Mouse (Mus musculus) ZHBTc4 (cell line): ENCODE results near the gene Ulk4.
"Not testable (repeated sequence)": the region's sequence is repeated elsewhere in the genome, so short reads cannot be mapped to it uniquely, and the experiment has no call there.

ENCODE experiments used
- DNase-seq: peaks from one replicate; pipeline ENCODE4 v3.0.0-alpha.2; 2011; ENCODE audit warnings: low read depth, low spot score

Ulk4 gene

DNA sequence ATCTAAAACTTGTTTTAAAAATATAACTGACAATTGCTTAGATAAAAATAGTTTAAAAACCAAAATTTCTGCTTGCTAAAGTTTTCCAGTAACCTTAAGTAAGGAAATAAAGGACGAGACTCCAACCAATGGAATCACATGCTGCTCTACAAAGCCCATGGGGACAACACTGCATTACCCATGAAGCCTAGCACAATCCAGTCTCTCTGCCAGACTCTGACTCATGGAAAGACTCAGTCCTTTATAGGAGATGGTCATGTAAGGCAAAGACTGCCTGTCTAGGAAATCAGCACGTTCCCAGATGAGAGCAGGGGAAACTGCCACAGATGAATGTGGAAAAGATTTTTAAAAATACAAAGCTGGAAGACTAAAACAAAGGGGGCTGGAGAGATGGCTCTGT is 23.0 kb downstream of the Ulk4 start:
- no peak for DNase-seq

DNA sequence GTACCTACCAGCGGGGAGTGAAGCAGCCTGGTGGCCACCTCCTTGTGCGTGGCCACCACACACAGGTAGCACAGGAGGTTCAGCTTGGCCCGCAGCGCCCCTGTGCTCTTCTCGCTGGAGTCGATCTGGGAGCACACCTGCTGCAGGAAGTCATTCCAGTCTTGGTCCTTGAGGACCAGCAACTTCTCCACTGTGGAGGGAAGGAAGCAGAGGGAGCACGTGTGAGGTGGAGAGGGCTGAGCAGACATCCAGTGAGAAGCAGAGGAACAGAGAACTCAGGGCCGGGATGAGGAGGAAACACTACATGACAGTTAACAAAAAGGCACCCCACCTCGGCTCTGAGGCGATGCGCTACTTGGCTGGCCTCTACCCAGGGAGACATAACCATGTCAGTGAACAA is 26.1 kb downstream of the Ulk4 start:
- no peak for DNase-seq

DNA sequence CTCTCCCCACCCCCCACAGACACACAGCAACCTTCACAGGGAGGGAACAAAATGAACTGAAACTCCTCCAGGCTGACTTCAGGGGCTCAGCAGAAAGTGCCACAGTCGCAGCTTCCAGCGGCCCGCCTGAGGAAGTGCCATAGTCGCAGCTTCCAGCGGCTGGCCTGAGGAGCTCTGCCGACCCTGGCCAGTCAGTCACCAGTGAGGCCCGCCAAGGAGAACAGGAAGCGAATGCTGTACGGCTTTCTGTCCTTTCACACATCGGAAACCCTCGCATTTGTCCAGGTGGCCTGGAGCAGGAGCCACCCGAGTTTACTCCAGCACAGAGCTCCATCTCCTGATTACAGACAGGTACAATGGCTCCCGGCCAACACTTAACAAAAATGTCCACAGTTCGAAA is 27.2 kb downstream of the Ulk4 start:
- no peak for DNase-seq

DNA sequence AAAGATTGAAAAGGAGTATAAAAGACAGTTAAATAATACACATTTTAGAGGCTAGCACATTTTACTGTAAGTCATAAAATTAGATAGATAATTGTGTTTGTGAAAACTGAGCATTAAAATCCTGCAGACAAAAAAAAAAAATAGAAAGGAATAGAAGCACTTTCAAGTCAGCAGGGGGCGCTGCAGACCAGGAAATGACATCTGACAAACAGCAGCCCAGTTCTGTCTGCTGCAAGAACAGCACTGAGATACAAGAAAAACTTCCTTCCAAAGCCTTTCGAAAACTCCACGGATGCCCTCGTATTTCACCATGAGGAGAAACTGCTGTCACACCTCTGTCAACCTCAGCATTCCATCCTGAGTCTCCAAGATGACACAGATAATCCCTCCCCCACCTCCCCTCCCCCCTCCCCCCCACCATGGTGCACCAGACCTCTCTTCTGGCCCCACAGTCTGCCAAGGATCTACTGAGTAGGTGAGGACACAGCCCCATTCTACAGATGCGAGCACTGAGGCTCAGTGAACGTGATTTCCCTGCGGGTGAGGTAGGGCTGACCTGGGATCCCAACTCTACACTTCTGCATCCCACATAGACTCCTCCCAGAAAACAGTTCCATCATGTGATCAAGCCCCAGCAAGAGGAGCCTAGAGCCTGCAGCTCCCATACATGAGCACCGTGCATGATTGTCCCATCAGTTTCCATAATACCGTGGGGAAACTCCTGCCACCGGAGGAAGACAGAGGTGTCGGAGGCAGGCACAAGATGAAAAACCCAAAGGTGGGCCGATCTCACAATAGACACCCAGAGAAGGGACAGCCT is 28.8 kb downstream of the Ulk4 start:
- peak; percentile 85 for DNase-seq

DNA sequence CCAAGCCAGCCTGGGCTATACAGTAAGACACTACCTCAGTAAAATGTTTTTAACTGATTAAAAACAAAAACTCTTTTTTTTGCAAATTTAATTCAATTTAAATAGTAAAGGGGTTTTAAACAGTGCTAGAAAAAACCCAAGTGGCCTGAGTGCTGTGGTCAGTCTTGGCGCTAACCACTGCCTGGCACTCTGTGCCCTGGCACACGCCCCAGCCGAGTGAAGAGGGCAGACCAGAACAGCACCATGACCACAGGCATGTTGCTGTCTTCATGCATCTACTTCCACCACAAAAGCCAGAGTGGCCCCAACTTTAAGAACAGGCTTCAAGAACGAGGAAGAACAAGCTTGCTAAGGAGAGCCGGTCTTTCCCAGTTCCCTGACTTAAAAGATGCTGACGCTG is 29.9 kb downstream of the Ulk4 start:
- DNase-seq, result no peak

DNA sequence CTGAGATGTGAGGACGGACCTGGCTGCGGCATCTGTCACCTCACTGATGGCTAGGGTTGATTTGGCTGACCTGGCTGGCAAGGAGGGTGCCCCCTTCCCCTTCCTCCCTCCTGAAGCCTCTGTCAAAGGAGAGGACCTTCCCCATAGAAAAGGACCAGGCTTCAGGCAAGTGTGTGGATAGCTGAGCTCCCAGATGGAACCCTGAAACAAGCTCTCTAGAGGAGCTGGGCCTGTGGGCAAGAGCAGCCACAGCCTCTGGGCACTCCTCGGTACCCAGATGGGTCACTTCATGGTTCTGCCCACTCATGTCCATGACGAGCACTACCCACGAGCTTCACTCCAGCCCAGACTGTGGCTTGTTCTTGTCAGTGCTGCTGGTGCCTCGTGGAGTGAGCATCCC is 34.7 kb downstream of the Ulk4 start:
- no peak for DNase-seq

DNA sequence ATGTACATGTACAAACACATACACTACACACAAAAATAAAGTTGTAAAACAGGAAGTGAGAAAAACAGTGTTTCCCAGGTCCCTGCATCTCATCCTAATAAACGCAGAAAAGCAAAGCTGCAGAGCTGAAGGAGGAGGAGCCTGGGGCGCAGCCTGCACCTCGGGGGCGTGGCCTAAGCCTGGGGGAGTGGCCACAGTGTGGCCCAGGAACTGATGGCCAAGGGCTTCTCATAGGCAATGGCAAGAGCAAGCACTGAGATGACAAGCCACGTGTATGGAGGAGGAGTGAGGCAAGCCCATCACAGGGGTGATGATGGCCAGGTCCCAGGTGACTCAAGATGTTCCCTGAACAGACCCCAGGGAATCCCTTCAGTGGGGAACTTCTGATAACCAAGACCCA is 35.2 kb downstream of the Ulk4 start:
- peak; percentile 62 for DNase-seq

DNA sequence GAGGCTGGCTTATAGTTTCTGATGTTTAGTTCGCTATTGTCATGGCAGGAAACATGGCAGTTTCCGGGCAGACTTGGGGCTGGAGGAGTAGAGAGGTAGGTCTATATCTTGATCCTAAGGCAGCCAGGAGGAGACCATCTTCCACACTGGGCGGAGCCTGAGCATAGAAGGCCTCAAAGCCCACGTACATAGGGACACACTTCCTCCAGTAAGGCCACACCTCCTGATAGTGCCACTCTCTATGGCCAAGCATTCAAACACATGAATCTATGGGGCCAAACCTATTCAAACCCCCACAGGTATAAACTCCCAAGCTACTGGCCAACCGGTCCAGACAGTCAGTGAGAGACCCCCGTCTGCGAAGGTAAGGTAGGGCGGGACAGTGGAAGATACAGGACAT is 35.6 kb downstream of the Ulk4 start:
- DNase-seq, result no peak

DNA sequence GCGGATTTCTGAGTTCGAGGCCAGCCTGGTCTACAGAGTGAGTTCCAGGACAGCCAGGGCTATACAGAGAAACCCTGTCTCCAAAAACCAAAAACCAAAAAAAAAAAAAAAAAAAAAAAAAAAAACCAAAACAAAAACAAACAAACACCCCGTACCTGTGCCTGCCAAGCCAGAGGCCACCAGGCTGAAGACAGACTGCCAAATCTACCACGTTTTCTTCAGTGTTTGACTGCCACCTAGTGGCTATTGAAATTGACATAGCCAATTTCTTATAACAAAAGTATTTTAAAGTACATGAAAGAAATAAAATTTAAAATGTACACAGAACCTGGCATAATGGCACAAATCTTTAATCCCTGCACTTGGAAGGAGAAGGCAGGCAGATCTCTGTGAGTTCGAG is 36.8 kb downstream of the Ulk4 start:
- peak; percentile 75 for DNase-seq

DNA sequence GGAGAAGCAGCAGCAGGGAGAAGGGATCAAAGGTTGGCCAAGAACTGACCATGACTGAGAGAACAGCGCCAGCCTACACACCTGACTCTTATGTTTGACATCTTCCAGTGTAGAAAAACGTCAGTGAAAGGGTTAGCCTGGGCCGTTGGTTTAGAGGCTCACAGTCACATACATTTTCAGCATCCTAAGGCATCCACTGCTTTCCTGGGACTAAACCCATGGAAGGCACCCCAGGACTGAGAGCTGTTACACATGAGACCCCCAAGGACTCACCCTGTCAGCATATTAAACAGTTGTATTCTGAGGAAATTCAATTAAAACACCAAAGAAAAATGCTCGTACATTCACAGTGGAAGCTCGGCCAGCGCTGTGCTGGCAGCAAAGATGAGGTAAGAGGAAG is 37.4 kb downstream of the Ulk4 start:
- no peak for DNase-seq

DNA sequence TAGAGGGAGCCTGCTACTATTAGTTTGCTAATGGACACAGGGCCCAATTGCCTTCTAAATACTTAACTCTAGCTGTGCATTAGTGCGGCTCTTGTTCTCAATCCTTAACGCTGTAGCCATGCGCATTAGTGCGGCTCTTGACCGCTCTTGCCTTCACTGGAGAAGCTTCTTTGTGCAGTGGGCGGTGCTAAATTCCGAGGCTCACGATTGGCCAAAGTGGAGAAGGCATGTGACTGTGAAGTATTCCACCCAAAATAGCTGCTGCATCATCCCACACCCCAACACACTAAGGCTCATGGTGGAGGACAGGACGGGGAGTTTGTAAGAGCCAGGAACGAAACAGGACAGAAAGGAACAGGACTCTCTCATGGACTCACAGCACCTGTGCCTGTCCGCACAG is 58.4 kb downstream of the Ulk4 start:
- DNase-seq, result peak; percentile 73

DNA sequence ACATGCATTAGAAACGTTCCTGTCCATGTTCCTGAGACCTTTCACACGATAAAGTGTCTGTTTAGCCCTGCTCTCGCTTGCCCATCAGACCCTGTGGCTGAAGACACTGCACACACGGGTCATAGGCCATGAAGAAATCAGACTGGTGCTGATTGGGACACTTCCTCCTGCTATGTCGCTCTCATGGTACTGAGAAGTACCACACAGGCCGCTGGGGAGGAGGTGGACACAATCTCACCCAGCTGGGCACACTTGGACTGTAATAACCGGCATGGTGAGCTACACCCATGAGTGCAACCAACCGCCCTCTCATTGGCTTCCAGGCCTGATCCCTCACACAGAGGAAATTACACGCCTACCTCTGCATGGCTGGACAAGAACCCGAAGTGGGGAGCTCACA is 58.8 kb downstream of the Ulk4 start:
- no peak for DNase-seq

DNA sequence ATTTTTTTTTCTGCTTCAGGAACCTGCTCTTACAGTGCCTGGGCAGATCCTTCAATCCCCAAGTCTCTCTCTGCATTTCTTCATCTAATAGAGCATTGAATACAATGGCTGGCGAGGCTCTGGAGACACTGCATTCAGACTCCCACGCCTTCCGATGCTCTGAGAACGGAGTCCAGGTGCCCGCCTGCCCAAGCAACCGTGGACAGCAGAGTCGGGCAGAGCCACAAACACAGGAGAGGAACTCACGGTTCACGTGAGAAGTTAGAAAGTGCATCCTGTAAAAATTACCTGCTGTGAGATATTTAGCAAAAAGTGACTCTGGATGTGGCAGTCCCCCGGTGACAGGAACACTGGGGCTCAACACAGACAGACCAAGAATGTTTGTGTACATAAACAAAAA is 59.3 kb downstream of the Ulk4 start:
- DNase-seq, result no peak

DNA sequence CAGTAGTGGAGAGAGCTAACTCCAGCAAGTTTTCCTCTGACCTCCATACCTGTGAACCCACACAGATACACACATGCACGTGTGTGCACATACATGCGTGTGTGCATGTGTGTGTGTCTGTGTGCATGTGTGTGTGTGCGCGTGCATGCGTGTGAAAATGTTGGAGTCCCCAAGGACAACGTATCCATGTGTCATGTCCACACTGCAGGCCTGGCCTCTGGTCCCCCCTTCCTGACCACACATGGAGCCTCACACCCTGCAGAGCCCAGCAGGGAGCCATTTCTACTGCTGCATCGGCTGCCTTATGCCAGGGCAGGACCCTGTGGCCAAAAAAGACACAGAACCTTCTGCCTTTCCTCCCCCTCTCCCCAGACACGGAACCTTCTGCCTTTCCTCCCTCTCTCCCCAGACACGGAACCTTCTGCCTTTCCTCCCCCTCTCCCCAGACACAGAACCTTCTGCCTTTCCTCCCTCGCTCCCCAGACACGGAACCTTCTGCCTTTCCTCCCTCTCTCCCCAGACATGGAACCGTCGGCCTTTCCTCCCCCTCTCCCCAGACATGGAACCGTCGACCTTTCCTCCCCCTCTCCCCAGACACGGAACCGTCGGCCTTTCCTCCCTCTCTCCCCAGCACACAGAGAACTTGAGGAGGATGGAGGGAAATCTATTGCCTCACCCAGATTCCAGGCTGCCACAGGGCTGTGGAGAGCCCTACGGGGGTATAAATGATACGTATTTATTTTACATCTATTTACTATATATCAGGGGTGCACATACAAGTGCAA is 60.3 kb downstream of the Ulk4 start:
- DNase-seq, result no peak

DNA sequence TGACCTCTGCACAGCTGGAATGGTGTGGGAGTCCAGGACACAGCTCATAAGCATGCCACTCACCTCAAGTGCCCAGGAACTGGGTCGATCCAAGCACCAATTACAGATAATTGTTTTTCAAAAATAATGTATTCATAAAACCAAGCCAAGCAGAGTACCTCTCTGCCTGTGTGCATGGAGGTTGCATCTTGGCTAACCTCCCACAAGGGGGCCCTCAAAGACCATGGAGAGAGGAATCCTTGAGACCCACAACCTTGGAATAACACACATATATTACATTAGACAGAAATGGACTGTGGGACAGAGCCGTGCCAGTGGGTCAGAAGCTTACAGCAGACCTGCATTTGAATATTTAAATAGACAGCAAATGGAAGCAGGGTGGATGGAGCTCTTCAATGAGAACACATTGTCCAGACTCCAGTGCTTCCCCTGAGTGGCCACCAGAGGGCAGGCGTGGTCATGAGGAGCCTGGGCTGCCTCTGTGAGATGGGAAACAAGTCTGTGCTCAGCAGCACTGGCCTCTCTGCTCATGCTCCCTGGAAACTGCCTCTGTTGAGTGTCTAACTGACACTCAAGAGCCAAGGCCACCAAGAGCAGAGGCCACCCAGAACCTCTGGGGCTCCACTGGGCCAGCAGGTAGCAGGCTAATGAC is 61.5 kb downstream of the Ulk4 start:
- peak; percentile 88 for DNase-seq

DNA sequence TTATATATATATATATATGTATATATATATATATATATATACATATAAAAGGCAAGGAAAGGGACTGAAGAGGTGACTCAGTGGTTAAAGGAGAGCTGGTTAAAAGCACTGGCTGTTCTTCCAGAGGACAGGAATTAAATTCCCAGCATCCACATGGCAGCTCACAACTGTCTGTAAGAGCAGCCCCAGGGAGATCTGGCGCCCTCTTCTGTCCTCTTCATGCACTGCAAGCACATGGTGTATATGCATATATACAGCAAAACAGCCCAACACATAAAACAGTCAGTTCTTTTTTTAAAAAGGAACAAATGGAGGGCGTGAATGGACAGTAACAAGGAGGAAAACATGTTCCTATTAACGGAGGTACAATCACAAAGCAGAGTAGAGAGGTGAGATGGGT is 64.7 kb downstream of the Ulk4 start:
- peak; percentile 71 for DNase-seq

DNA sequence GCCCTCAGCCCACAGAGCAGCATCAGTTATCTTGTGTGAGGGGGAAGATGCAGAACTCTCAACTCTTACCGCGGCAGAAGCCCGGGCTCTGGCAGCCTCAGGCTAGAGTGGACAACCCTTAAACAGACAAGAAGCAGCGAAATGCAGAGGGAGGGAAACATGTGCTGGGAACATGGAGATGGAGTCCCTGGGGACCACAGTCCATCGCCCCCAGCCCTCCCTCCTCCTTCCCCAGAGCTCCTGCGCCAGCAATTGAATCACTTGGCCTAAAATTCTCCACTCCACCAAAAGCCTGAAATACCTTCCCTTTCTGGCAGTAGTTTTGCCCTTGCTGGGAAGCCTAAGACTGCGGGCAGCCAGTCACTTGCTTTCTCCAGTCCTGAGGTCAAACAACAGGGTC is 72.0 kb downstream of the Ulk4 start:
- no peak for DNase-seq

DNA sequence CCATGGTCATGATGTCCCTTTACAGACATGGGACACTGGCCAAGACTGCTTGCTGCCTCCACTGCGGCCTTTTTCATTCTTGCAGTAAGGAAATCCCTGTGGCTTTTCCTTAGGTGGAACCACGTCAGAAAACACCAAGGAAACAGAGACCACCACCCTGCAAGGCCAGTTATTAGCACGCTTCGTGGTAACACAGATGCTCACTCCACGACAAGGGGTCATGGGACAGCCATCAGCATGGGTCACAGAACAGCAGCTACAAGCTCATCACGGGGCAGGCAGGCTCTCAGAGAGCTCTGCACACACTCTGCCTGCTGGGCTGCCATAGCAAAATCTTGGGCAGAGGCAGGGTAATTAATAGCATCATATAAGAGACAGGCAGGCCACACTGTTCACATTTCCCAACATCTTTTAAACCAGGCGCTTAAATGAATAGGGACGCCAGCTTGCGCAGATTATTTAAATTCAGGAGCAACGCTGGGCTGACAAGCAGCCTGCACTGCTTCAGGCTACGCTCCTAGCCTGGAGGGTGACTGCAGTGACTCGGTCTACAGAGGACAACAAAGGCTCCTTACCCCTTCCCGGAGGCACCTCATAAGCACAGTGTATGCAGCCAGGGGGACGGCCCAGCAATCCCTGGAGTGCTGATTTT is 72.7 kb downstream of the Ulk4 start:
- DNase-seq, result no peak

DNA sequence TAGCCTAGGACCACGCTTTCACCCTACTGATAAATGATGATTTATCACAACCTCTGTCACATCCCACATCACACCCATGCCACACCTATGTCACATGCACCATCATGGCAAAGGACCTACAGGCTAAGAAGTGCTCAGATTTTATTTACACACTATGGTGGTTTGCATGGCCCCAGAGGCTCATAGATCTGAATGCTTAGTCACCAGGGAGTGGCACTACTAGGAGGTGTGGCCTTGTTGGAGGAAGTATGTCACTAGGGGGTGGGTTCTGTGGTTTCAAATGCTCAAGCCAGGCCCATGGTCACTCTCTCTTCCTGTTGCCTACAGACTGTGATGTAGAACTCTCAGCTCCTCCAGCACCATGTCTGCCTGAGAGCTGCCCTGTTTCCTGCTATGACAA is 73.3 kb downstream of the Ulk4 start:
- no peak for DNase-seq

DNA sequence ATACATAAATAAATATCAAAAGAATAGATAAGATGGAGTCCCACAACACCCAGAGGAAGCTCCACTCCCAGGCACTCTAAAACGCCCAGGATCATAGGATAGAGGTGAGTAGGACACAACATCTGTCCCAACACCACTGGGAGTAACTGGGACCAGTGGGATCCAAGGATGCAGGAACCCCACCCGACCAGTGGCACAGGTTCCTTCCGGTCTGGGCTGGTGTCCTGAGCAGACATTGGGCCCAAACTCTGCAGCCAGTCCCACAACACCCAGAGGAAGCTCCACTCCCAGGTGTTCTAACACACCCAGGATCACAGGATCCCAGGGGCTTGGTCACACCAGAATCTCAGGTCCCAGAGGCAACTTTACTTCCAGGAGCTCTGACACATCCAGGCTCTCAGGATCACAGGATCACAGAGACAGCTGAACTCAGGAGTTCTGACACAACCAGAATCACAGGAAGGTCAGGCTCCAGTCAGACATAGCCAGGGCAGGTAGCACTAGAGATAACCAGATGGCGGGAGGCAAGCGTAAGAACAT is 77.8 kb downstream of the Ulk4 start:
- not testable (repeated sequence) for DNase-seq

DNA sequence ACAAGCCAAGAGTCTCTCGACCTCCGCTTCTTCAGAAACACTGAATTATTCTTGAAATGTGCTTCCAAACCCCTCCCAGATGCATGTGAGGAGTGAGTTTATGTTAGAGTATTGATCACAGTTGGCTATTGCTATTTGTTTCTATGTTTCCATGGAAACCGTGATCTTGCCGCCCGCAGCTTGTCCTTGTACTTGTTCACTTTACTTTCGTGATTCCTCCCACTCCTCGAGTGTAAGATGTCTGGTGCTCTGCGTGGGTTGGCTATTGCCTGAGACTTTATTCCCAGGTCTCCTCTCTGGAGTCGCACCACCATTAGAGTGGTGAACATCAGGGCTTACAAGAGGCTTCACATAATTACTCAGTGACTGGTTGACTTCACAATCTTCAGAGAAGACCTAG is 80.5 kb downstream of the Ulk4 start:
- no peak for DNase-seq

DNA sequence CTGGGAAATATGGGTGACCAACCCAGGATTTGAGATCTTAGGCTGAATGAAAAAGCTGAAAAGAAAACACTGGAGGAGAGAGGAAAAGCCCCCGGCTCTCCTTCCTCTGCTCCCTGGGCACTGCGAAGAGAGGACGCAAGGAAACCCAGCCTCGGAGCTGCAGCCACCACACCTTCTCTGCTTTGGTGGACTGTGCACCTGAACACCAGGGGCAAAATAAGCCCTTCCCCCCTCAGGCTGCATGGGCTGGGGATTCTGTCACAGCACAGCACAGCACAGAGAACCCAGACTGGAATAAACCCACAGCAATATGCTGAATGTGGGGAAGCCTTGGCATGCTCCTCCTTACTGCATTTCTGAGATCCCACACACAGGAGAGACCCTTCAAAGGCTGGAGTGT is 81.9 kb downstream of the Ulk4 start:
- no peak for DNase-seq
